Mouse (Mus musculus) sigmoid colon, adult 10 weeks (tissue): ENCODE measurements around the gene Tor1b. TPM values are rescaled to one million over a fixed set of nuclear protein-coding genes. Genes with fewer than 3 reads are reported as not detected.

Experiments used
- polyA plus RNA-seq: library from polyadenylated mRNA; stranded (reverse); fragments of 350-450 nt; fragmentation: Illumina TruSeq; extraction: RNeasy Lipid Tissue Mini Kit (QIAGEN cat#74804); gene quantifications from one replicate; pipeline ENCODE4 v1.2.3, GENCODE M21; 2014; ENCODE audit warnings: low read depth, low replicate concordance

The Tor1b gene
- 18.4 TPM for polyA plus RNA-seq

DNA sequence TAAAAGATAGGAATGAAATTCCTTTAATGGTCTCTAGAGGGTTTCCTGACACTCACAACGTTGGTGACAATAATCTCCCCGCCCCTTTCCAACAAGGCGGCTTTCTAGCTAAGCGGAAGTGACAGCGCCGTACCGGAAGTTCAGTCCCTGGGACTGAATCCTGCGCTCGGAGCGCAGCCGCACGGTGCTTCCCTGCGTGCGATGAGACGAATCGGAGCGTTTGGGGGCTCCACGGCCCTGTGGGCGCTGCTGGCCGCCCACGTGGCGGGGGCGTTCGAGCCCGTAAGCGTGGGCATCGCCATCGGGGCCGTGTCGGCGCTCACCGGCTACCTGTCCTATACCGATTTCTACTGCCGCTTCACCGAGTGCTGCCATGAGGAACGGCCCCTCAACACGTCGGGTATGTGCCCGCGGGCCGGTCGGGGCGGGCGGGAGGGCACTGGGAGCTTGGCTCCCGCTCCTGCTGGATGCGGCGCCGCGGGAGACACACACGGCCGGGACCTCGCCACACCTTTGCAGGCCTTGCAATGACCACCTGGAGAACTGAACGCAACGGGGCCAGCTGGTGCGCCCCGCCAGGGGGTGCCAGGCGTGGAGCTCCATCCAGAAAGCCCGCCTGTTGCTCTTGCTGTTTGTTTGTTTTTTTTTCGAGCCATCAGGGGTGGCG is at the start of gene Tor1b:
TSS of gene Tor1b (plus strand) at position 136 of the 667 bp plus-strand sequence.

GRCm38 (mm10) chr2:30929483-30930045 is 23.2 kb upstream of the Tor1b start, which contains the start of gene Ptges:
Gene Ptges, minus strand, starts transcription at chr2:30929863.

GRCm38 (mm10) chr2:30967352-30968327 is 14.9 kb downstream of the Tor1b start, which contains the start of gene Tor1a:
Gene Tor1a, minus strand, starts transcription at chr2:30967933.

GRCm38 (mm10) chr2:30981790-30982513 is 29.2 kb downstream of the Tor1b start, which contains the start of the genes BC005624 and Usp20:
Gene BC005624, minus strand, starts transcription at chr2:30982201.
Gene Usp20, plus strand, starts transcription at chr2:30982279.

Other genes starting within 250 kb of the Tor1b start
- gene 1700001O22Rik, start 149.3 kb upstream of the Tor1b start, polyA plus RNA-seq = not detected
- gene Ntmt1, start 145.1 kb upstream of the Tor1b start, polyA plus RNA-seq = not detected
- gene Asb6, start 122.6 kb upstream of the Tor1b start, polyA plus RNA-seq = not detected
- gene Prrx2, start 118.0 kb upstream of the Tor1b start, polyA plus RNA-seq = not detected
- gene Ptges, start 23.1 kb upstream of the Tor1b start, polyA plus RNA-seq = 3.4 TPM
- gene Tor1a, start 15.0 kb downstream of the Tor1b start, polyA plus RNA-seq = 6.2 TPM
- 23.2 TPM for gene BC005624, start 29.2 kb downstream of the Tor1b start, polyA plus RNA-seq
- gene Usp20, start 29.3 kb downstream of the Tor1b start, polyA plus RNA-seq = 0.63 TPM
- 58.6 TPM for gene Fnbp1, start 189.0 kb downstream of the Tor1b start, polyA plus RNA-seq
- gene Gpr107, start 199.4 kb downstream of the Tor1b start, polyA plus RNA-seq = 46.1 TPM